Mouse (Mus musculus) limb, embryonic 12.5 days (tissue): ENCODE data around the gene Pitpnm2. TPM values are rescaled to one million over a fixed set of nuclear protein-coding genes. Genes with fewer than 3 reads are reported as not detected.
A peak's percentile ranks its signal among the peaks of the same experiment; 100 is the strongest.

Experiments used
- ATAC-seq: fragments of 200-750 bp; cut with Nextera tagmentation; 2 replicates; pipeline ENCODE4 v1.8.0; 2017; ENCODE audit warnings: low read depth, moderate TSS enrichment; ENCODE audit not compliant: insufficient number of reproducible peaks, insufficient read depth, low FRiP score, low TSS enrichment
- H3K27ac ChIP-seq: fragments of 300-500 bp; sonication (generic); 2 replicates; pipeline ENCODE4 v1.5.1; 2016; ENCODE audit warnings: mild to moderate bottlenecking, moderate library complexity
- H3K27me3 ChIP-seq: fragments of 300-500 bp; sonication (generic); 2 replicates; pipeline ENCODE4 v1.6.1; 2016; ENCODE audit warnings: mild to moderate bottlenecking, moderate library complexity
- H3K36me3 ChIP-seq: fragments of 300-500 bp; sonication (generic); 2 replicates; pipeline ENCODE4 v1.6.1; 2016; ENCODE audit warnings: mild to moderate bottlenecking, moderate library complexity
- H3K4me1 ChIP-seq: fragments of 300-500 bp; sonication (generic); replicated peaks from 2 replicates; pipeline ENCODE4 v1.6.1; 2016
- H3K4me2 ChIP-seq: fragments of 300-500 bp; sonication (generic); 2 replicates; pipeline ENCODE4 v1.6.1; 2016; ENCODE audit warnings: mild to moderate bottlenecking, moderate library complexity
- H3K4me3 ChIP-seq: fragments of 300-500 bp; sonication (generic); replicated peaks from 2 replicates; pipeline ENCODE4 v1.5.1; 2016; ENCODE audit warnings: mild to moderate bottlenecking
- H3K9ac ChIP-seq: fragments of 300-500 bp; sonication (generic); replicated peaks from 2 replicates; pipeline ENCODE4 v1.6.1; 2016; ENCODE audit warnings: mild to moderate bottlenecking, moderate library complexity
- H3K9me3 ChIP-seq: fragments of 300-500 bp; sonication (generic); 2 replicates; pipeline ENCODE4 v1.6.1; 2016; ENCODE audit warnings: mild to moderate bottlenecking, moderate library complexity
- whole genome bisulfite sequencing: fragments of 180-500 bp; shearing (Covaris S2); methylation state at CpG from one replicate; pipeline ENCODE4 v1.1.7; 2016; 5-methylcytosine and 5-hydroxymethylcytosine counted together
- polyA plus RNA-seq: library from polyadenylated mRNA; unstranded; fragments of >200 nt; fragmentation: Nextera tagmentation; extraction: Ambion mirVana; gene quantifications from 2 replicates; pipeline ENCODE4 v1.2.1, GENCODE M21; 2016

The Pitpnm2 gene
- polyA plus RNA-seq, 1 experiment from 2014 or later = 3.1 TPM

DNA sequence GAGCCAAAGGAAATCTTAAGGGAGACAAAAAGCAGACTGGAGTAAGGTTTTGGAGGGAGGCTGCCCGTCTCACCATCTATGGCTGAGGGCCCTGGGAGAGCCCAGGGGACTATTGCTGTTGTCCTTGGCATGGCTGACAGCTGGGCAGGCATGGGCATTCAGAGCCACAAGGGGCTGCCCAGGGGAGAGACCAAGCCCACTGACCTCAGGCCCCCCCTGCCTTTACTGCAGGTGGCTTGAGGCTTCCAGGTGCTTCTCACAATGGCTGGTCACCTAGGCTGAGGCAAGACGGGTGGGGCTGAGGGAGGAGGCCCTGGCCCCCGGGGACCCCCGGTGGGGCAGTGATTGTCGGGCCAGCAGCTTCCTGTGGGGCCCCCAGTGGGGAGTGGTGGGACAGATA lies 130.4 kb downstream of the Pitpnm2 start:
- H3K27me3 ChIP-seq = no peaks in the 10 kb centered on the region
- H3K9ac ChIP-seq = no peak overlapping the region
- ATAC-seq = no peak
- H3K4me1 ChIP-seq = peaks cover 30% of the 10 kb centered on the region
- H3K36me3 ChIP-seq = peaks cover 71% of the 10 kb centered on the region
- no peaks in the 10 kb centered on the region for H3K9me3 ChIP-seq
- no peak overlapping the region for H3K27ac ChIP-seq
- 92% methylated on average over 5 of the region's 5 CpGs for WGBS
- H3K4me2 ChIP-seq = no peak overlapping the region
- H3K4me3 ChIP-seq = no peak overlapping the region

DNA sequence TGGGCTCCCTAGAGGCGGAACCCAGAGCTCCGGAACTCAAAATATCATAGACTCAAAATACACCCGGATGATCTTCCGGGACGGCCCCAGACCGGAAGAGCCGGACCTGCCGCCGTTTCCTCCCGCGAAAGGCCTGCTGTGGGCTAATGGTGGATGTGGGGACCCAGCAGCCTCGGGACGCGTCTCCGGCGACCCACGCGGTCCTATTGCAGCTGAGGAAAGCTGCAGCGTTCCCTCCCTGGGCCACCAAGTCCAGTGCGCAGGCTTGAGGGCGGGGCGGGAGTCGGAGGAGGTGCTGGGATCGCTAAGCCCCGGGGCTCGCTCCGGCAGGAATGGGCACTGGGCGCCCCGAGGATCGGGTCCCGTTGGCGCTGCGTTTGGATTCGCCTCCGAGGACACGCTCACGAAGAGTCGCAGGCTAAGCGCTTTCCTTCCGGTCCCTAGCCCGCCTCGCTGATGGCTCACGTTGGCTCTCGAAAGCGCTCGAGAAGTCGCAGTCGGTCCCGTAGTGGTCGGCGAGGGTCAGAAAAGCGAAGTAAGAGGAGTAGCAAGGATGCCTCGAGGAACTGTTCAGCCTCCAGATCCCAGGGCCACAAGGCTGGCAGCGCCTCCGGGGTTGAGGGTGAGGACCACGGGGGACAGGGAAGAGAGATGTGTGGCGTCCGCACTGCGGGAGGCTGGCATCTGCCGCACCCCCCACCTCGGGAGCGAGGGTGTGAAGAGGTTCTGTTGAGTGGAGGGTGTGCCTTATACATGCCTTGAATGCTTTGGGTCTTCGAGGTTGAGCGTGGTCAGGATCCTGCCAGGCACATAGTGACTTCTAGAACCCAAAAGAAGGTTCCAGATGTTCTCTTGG lies 133.3 kb downstream of the Pitpnm2 start, which contains the start of gene Arl6ip4:
Gene Arl6ip4 (plus strand): TSS at position 100 of the 856 bp plus-strand sequence.
- H3K9ac ChIP-seq = peak within 1 kb of the TSS; percentile 93
- H3K4me1 ChIP-seq = peaks cover 43% of the 10 kb centered on the region
- peak within 1 kb of the TSS; percentile 92 for H3K4me3 ChIP-seq
- 2% methylated on average over 64 of the region's 64 CpGs for WGBS
- peak within 1 kb of the TSS; percentile 88 for H3K27ac ChIP-seq
- H3K36me3 ChIP-seq = peaks cover 47% of the 10 kb centered on the region
- no peaks in the 10 kb centered on the region for H3K27me3 ChIP-seq
- ATAC-seq = no peak
- H3K9me3 ChIP-seq = no peaks in the 10 kb centered on the region
- peak within 1 kb of the TSS; percentile 97 for H3K4me2 ChIP-seq

DNA sequence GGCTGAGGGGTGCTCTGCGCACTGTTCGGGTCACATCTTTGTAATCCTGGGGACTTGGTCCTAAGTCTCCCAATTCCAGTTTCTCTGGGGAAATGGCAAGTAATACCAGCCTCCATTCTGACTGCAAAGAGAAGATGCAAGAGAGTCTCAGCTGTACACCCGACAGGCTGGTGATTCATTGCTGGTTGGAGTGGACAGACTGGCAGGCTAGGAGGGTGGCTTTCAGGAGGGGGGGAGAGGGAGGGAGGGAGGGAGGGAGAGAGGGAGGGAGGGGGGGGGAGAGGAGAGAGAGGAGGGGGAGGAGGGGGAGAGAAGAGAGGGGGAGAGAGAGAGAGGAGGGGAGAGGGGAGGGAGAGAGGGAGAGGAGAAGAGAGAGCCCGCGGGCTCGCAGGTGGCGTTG lies 134.0 kb downstream of the Pitpnm2 start:
- H3K4me2 ChIP-seq = peak overlapping the region; percentile 97
- ATAC-seq = no peak
- peaks cover 48% of the 10 kb centered on the region for H3K4me1 ChIP-seq
- no peaks in the 10 kb centered on the region for H3K27me3 ChIP-seq
- peaks cover 40% of the 10 kb centered on the region for H3K36me3 ChIP-seq
- H3K9me3 ChIP-seq = no peaks in the 10 kb centered on the region
- H3K9ac ChIP-seq = peak overlapping the region; percentile 93
- peak overlapping the region; percentile 92 for H3K4me3 ChIP-seq
- peak overlapping the region; percentile 88 for H3K27ac ChIP-seq
- 23% methylated on average over 7 of the region's 7 CpGs for WGBS

DNA sequence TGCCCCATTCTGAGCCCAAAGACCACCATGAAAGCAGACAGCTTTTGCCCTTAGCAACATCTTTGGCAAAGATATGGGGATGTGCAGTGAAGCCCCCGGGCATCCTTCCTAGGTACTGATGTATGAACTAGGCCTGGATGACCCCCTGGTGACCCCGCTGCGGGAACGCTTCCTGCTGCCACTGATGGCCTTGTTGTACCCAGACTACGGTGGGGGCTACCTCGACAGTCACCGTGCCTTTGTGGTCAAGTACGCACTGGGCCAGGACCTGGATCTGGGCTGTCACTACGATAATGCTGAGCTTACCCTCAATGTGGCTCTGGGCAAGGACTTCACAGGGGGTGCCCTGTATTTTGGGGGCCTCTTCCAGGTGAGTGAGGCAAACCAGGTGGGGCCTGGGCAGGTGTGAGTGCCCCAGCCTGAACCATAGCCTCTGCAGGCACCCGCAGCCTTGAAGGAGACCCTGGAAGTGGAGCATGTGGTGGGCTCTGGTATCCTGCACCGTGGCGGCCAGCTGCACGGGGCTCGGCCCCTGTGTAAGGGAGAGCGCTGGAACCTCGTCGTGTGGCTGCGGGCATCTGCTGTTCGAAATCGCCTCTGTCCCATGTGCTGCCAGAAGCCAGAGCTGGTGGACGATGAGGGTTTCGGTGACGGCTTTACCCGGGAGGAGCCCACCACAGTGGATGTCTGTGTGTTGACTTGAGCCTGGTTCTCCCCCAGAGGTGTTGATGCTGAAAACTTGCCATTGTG lies 135.1 kb downstream of the Pitpnm2 start:
- Histone ChIP-seq H3K27me3 (no peaks in the 10 kb centered on the region), H3K4me2 (no peak overlapping the region), H3K4me1 (peaks cover 48% of the 10 kb centered on the region), H3K9me3 (no peaks in the 10 kb centered on the region), H3K27ac (no peak overlapping the region), H3K9ac (no peak overlapping the region), H3K4me3 (no peak overlapping the region), H3K36me3 (peaks cover 29% of the 10 kb centered on the region)
- no peak for ATAC-seq
- 92% methylated on average over 24 of the region's 24 CpGs for WGBS

DNA sequence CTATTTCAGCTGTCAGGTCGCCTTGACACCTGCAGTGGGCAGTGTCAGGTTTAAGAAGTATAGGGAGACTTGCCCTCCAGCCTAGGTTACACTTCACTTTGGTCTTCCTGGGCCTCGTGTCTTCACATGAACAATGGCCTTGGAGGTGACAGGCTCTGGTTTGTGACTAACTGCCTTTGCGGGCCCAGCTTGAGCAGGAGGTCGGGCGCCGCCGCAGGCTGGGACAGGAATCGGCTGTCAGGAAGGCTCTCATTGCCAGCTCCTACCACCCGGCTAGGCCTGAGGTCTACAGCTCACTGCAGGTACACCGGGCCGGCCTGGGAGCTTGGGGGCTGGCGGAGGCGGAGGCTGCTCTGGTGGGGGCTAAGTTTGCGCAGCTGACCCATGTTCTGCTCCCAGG lies 136.5 kb downstream of the Pitpnm2 start:
- Histone ChIP-seq H3K4me2 (peak overlapping the region; percentile 95), H3K9ac (peak overlapping the region; percentile 69), H3K9me3 (no peaks in the 10 kb centered on the region), H3K36me3 (peaks cover 15% of the 10 kb centered on the region), H3K27me3 (no peaks in the 10 kb centered on the region), H3K4me1 (peaks cover 40% of the 10 kb centered on the region), H3K4me3 (peak overlapping the region; percentile 73), H3K27ac (no peak overlapping the region)
- ATAC-seq = no peak
- 18% methylated on average over 14 of the region's 14 CpGs for WGBS

DNA sequence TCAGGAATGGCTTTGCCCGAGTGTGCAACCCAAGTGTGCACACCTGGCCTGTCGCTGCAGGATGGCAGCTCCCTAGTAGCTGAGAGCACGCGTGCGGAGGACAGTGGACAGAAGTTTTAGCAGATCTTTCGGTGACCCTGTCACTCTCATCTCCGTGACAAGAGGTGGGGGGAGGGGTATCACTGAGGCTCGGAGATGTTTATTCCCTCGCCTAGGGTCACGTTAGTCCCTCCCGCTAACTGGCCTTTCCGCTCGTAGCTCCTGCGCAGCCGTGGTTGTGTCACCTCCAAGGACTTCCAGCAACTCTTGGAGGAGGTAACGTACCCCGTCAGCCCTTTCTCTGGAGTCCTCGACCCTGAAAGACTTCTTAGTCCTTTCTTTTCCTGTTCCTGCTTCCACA lies 137.0 kb downstream of the Pitpnm2 start:
- Histone ChIP-seq H3K9ac (peak overlapping the region; percentile 69), H3K4me2 (peak overlapping the region; percentile 95), H3K4me1 (peaks cover 35% of the 10 kb centered on the region), H3K9me3 (no peaks in the 10 kb centered on the region), H3K4me3 (peak overlapping the region; percentile 73), H3K36me3 (peaks cover 10% of the 10 kb centered on the region; the same call in 1 of the 2 replicates), H3K27ac (peak overlapping the region; percentile 86), H3K27me3 (no peaks in the 10 kb centered on the region)
- under 1% methylated on average over 18 of the region's 18 CpGs for WGBS
- ATAC-seq = no peak

DNA sequence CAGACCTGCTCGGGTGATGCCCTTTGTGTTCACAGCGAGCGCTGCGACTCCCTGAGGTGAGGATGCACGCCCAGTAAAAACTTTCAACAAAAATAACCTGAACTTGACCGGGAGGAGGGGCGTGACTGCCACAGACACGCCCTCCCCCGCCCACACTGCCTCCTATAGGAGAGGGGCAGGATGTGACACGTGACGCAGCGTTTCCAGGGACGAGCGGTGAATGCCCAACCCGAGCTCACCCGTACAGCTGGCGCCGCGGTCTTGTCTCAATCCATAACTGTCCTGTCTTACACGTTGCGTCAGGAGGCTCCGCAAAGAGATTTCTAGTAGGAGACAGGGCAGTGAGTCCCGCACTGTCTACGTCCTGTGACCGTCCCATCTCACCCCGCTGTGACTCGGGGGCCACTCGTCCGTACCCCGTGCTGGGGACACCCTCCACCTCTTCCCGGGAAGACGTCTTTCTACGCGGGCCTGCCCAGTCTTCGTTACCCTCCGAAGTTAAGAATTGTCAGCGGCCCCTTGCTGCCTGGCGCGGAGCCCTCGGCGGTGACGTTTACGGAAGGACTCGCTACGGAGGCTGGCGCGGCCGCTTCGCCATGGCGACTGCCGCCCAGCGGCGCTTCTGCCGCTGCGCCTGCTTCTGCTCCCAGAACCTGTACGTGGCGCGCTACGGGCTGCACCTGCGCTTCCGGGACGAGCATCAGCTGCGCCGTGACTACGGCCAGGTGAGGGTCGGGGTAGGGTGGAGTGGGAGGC lies 137.6 kb downstream of the Pitpnm2 start, which contains the start of gene Ogfod2:
Gene Ogfod2 (plus strand): TSS at position 556 of the 756 bp plus-strand sequence.
- peak; percentile 95 for ATAC-seq
- Histone ChIP-seq H3K4me1 (peaks cover 28% of the 10 kb centered on the region), H3K36me3 (peaks cover 4% of the 10 kb centered on the region; the same call in 1 of the 2 replicates), H3K27ac (peak within 1 kb of the TSS; percentile 86), H3K4me3 (peak within 1 kb of the TSS; percentile 73), H3K9ac (peak within 1 kb of the TSS; percentile 69), H3K9me3 (no peaks in the 10 kb centered on the region), H3K27me3 (no peaks in the 10 kb centered on the region), H3K4me2 (peak within 1 kb of the TSS; percentile 95)
- WGBS = under 1% methylated on average over 66 of the region's 66 CpGs

GRCm38 (mm10) chr5:124111077-124111741 lies 138.4 kb downstream of the Pitpnm2 start:
- no peak; the same call in 1 of the 2 replicates for ATAC-seq
- H3K9ac ChIP-seq = peak overlapping the region; percentile 65
- peak overlapping the region; percentile 45; the same call in 1 of the 2 replicates for H3K27ac ChIP-seq
- H3K9me3 ChIP-seq = no peaks in the 10 kb centered on the region
- 0 out of 2 replicates have a peak, but pooled peaks cover 4% of the 10 kb centered on the region for H3K36me3 ChIP-seq
- peaks cover 23% of the 10 kb centered on the region for H3K4me1 ChIP-seq
- 30% methylated on average over 17 of the region's 17 CpGs for WGBS
- H3K27me3 ChIP-seq = no peaks in the 10 kb centered on the region
- H3K4me2 ChIP-seq = peak overlapping the region; percentile 95
- H3K4me3 ChIP-seq = peak overlapping the region; percentile 73

DNA sequence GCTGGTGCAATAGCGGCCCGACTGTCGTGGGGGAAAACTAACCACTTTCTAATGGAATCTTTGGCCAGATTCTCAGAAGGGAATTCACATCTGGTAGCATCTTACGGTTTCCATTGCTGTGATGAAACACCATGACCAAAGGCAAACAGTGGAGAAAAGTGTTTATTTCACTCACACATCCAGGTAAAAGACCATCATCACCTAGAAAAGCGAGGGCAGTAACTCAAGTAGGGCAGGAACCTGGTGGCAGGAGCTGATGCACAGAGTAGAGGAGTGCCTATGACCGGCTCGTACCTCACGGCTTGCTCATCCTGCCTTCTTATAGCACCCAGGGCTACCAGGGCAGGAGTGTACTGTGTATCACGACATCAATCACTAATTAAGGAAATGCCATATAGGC lies 146.0 kb downstream of the Pitpnm2 start:
- Histone ChIP-seq H3K4me1 (no peaks in the 10 kb centered on the region), H3K27ac (no peak overlapping the region), H3K9me3 (no peaks in the 10 kb centered on the region), H3K36me3 (no peaks in the 10 kb centered on the region), H3K4me2 (no peak overlapping the region), H3K9ac (no peak overlapping the region), H3K27me3 (no peaks in the 10 kb centered on the region), H3K4me3 (no peak overlapping the region)
- no peak for ATAC-seq
- WGBS = 93% methylated on average over 9 of the region's 9 CpGs

GRCm38 (mm10) chr5:124103020-124103419 lies 146.5 kb downstream of the Pitpnm2 start:
- no peak for ATAC-seq
- H3K9me3 ChIP-seq = no peaks in the 10 kb centered on the region
- no peaks in the 10 kb centered on the region for H3K36me3 ChIP-seq
- H3K4me3 ChIP-seq = no peak overlapping the region
- 86% methylated on average over 3 of the region's 3 CpGs for WGBS
- H3K9ac ChIP-seq = no peak overlapping the region
- H3K4me2 ChIP-seq = no peak overlapping the region
- H3K27ac ChIP-seq = no peak overlapping the region
- no peaks in the 10 kb centered on the region for H3K27me3 ChIP-seq
- H3K4me1 ChIP-seq = no peaks in the 10 kb centered on the region
